Mouse (Mus musculus) ES-E14 (cell line): ENCODE data around the gene Papolb. TPM values are rescaled to one million over a fixed set of nuclear protein-coding genes. Genes with fewer than 3 reads are reported as not detected.

Source experiments
- DNase-seq: peaks from one replicate; pipeline ENCODE4 v3.0.0-alpha.2; 2013; ENCODE audit warnings: low read depth, low spot score
- H3K27ac ChIP-seq: 2 replicates; pipeline ENCODE4 v1.5.1; 2012; ENCODE audit warnings: low read depth, mild to moderate bottlenecking, low read length, moderate library complexity, mixed read lengths; ENCODE audit not compliant: poor library complexity, insufficient read depth, severe bottlenecking
- H3K36me3 ChIP-seq: 2 replicates; pipeline ENCODE4 v1.6.1; 2012; ENCODE audit warnings: mild to moderate bottlenecking, low read length, moderate library complexity, mixed read lengths; ENCODE audit not compliant: control insufficient read depth, poor library complexity, insufficient read depth, severe bottlenecking
- H3K4me1 ChIP-seq, 2 experiments: fragments of 150-350 bp in 1 of 2; sonication (generic) in 1 of 2; 2 replicates each; pipeline ENCODE4 v1.6.1; 2012; ENCODE audit warnings: low read length in 2 of 2, mild to moderate bottlenecking in 1 of 2, mixed read lengths in 1 of 2; ENCODE audit not compliant: control insufficient read depth in 2 of 2, insufficient read depth in 2 of 2, poor library complexity in 1 of 2
- H3K4me3 ChIP-seq, 2 experiments: fragments of 150-350 bp in 1 of 2; sonication (generic) in 1 of 2; 2 replicates each; pipeline ENCODE4 v1.5.1; 2012; ENCODE audit warnings: low read length in 2 of 2, low read depth in 1 of 2, mild to moderate bottlenecking in 1 of 2, mixed read lengths in 1 of 2; ENCODE audit not compliant: insufficient read depth in 1 of 2, poor library complexity in 1 of 2, severe bottlenecking in 1 of 2
- H3K9ac ChIP-seq: 2 replicates; pipeline ENCODE4 v1.6.1; 2012; ENCODE audit warnings: low read depth, mild to moderate bottlenecking, low read length, mixed read lengths; ENCODE audit not compliant: poor library complexity, insufficient read depth, severe bottlenecking
- H3K9me3 ChIP-seq: fragments of 150-350 bp; sonication (generic); 2 replicates; pipeline ENCODE4 v1.6.1; 2012; ENCODE audit warnings: low read depth, mild to moderate bottlenecking, low read length; ENCODE audit not compliant: control insufficient read depth, insufficient read depth
- CHD2 ChIP-seq: IDR thresholded peaks from 2 replicates; pipeline ENCODE4 v1.6.1; 2014; ENCODE audit warnings: mild to moderate bottlenecking, low read depth, low read length, inconsistent platforms
- HCFC1 ChIP-seq: IDR thresholded peaks from 2 replicates; pipeline ENCODE4 v1.6.1; 2012; ENCODE audit warnings: low read length, inconsistent platforms, borderline replicate concordance; ENCODE audit not compliant: insufficient read depth
- MAFK ChIP-seq: IDR thresholded peaks from 2 replicates; pipeline ENCODE4 v1.6.1; 2014; ENCODE audit warnings: mild to moderate bottlenecking, low read depth, low read length, inconsistent platforms; ENCODE audit not compliant: insufficient read depth
- ZC3H11A ChIP-seq: IDR thresholded peaks from 2 replicates; pipeline ENCODE4 v1.6.1; 2012; ENCODE audit warnings: low read depth, mild to moderate bottlenecking, inconsistent platforms, low read length, borderline replicate concordance
- ZNF384 ChIP-seq: IDR thresholded peaks from 2 replicates; pipeline ENCODE4 v1.6.1; 2012; ENCODE audit warnings: low read depth, low read length, inconsistent platforms
- in situ Hi-C, 2 experiments: fragments of 600-800 bp; cut with MboI; formaldehyde crosslinking; loops; one replicate each; pipeline ENCODE4 v1.15.1; 2025; ENCODE audit warnings: low sequenced_read_pairs in 2 of 2, inconsistent platforms in 1 of 2; ENCODE audit not compliant: unreplicated experiment in 2 of 2
- total RNA-seq: library from RNA; depleted of rRNA; stranded (reverse); fragments of 300-350 nt; gene quantifications from 2 replicates; pipeline ENCODE4 v1.2.3, GENCODE M21; 2012

Gene Papolb
- total RNA-seq, 1 experiment = 3.5 TPM

DNA sequence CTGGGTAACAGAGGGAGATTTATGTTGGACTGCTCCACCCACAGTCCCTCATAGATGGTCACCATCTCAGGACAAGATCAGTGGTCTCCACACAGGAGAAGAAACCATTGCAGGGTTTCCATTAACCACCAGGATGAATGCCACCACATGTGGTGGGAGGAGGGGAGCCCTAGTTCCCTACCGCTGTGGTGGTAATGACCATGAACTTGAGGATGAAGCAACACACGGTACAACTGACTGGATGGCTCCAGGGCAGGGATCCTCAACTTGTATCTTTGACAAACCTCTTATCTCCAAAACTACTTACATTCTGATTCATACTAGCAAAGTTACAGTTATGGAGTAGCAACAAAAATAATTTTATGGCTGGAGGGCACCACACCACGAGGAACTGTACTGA is 36.6 kb downstream of the Papolb start:
- in situ Hi-C loops = no loop called here
- TF ChIP-seq CHD2 (no peak), ZNF384 (no peak), MAFK (no peak), HCFC1 (no peak), ZC3H11A (no peak)

GRCm38 (mm10) chr5:142489955-142490707 is 39.7 kb downstream of the Papolb start:
- in situ Hi-C loops = no loop called here
- Histone ChIP-seq H3K9ac (no peak overlapping the region), H3K9me3 (no peaks in the 10 kb centered on the region), H3K4me1 (peaks cover 0 to 20% of the 10 kb centered on the region in 2 experiments; a peak in 2 of 4 replicates), H3K36me3 (no peaks in the 10 kb centered on the region), H3K27ac (no peak overlapping the region), H3K4me3 (no peak overlapping the region)
- no peak for TF ChIP-seq ZNF384
- TF ChIP-seq MAFK = no peak
- no peak for TF ChIP-seq HCFC1
- TF ChIP-seq ZC3H11A = no peak
- TF ChIP-seq CHD2 = no peak
- no peak for DNase-seq

More for the DNA sequence above, 36.6 kb downstream of the Papolb start:
- Histone ChIP-seq H3K4me3 (no peak overlapping the region), H3K9me3 (no peaks in the 10 kb centered on the region), H3K4me1 (peaks cover 0 to 10% of the 10 kb centered on the region in 2 experiments; a peak in 1 of 4 replicates), H3K36me3 (no peaks in the 10 kb centered on the region; the same call in 1 of the 2 replicates), H3K27ac (no peak overlapping the region), H3K9ac (no peak overlapping the region)
- no peak for DNase-seq

GRCm38 (mm10) chr5:142486654-142487053 is 43.2 kb downstream of the Papolb start:
- H3K4me3 ChIP-seq = peak overlapping the region in 1 of 2 experiments; percentile 10; a peak in 1 of 4 replicates
- peaks cover 0 to 28% of the 10 kb centered on the region in 2 experiments; a peak in 2 of 4 replicates for H3K4me1 ChIP-seq
- no peak for DNase-seq
- TF ChIP-seq CHD2 (no peak), ZC3H11A (no peak)
- H3K36me3 ChIP-seq = no peaks in the 10 kb centered on the region
- no peaks in the 10 kb centered on the region for H3K9me3 ChIP-seq
- in situ Hi-C loops = no loop called here
- no peak overlapping the region for H3K27ac ChIP-seq
- no peak overlapping the region for H3K9ac ChIP-seq

- in situ Hi-C loops = loop anchor here in 1 of 2 experiments (5.0 kb wide), 1 partner anchor 139 kb away; no protein-coding TSS in a partner anchor
- TF ChIP-seq HCFC1 (no peak), ZNF384 (no peak), ZC3H11A (no peak), CHD2 (no peak)
- no peak overlapping the region for H3K9ac ChIP-seq
- H3K4me3 ChIP-seq = no peak overlapping the region
- peaks cover 0 to 27% of the 10 kb centered on the region in 2 experiments; a peak in 2 of 4 replicates for H3K4me1 ChIP-seq
- DNase-seq = no peak
- no peaks in the 10 kb centered on the region for H3K9me3 ChIP-seq
- H3K27ac ChIP-seq = peak overlapping the region; percentile 66; the same call in 1 of the 2 replicates
- H3K36me3 ChIP-seq = no peaks in the 10 kb centered on the region
Measured at GRCm38 (mm10) chr5:142483581-142483980, 46.3 kb downstream of the Papolb start.
